12 mouse cellular contexts compared by ENCODE assay signal in genomic region chr13:60123174-60123587, GRCm38 (mm10). TPM values are rescaled to one million over a fixed set of nuclear protein-coding genes. Genes with fewer than 3 reads are reported as not detected.
DNase-seq lines count a peak whose midpoint lies in the region; ATAC-seq and TF ChIP-seq lines count a peak whose summit lies in the region.
"Had no signal": no experiment of that assay in that cellular context is flagged by ENCODE, and none has a peak within 500 bp of the region (broad histone marks: within the 10 kb centered on the region; RNA-seq: fewer than 3 reads in every experiment).

No protein-coding gene starts in this region.

- DNase-seq in adrenal gland, adult 2 months, result peak; percentile 36
- DNase-seq in adrenal gland, postnatal 4 days (ENCODE audit: low spot score in 2 of 2), result no peak
- DNase-seq in kidney, adult 11 months, result no peak
- peak; percentile 68 for DNase-seq in brain, embryonic 14.5 days (ENCODE audit: low read depth)
- DNase-seq in hindbrain, postnatal 0 days (ENCODE audit: low spot score), result peak; percentile 41
- no peak for DNase-seq in thymus, postnatal 25 days

- H3K9ac ChIP-seq in kidney, embryonic 14.5 days (ENCODE audit: low read depth, low read length), result no peak overlapping the region; the same call in 1 of the 2 replicates
- no peak overlapping the region for H3K9ac ChIP-seq in hindbrain, postnatal 0 days (replicated peaks; ENCODE audit: low read length)
- H3K9ac ChIP-seq in intestine, postnatal 0 days (ENCODE audit: low read depth, low read length), result no peak overlapping the region
- H3K9ac ChIP-seq: stomach, embryonic 15.5 days had no signal

- no peaks in the 10 kb centered on the region for H3K36me3 ChIP-seq in kidney, embryonic 14.5 days (ENCODE audit: control insufficient read depth, insufficient read depth, low read length)
- H3K36me3 ChIP-seq in hindbrain, postnatal 0 days (ENCODE audit: insufficient read depth, low read length), result no peaks in the 10 kb centered on the region
- H3K36me3 ChIP-seq in intestine, postnatal 0 days (ENCODE audit: control insufficient read depth, insufficient read depth), result no peaks in the 10 kb centered on the region
- H3K36me3 ChIP-seq: stomach, embryonic 15.5 days had no signal

- no peak overlapping the region for H3K4me3 ChIP-seq in kidney, embryonic 14.5 days (ENCODE audit: low read length)
- no peak overlapping the region for H3K4me3 ChIP-seq in hindbrain, postnatal 0 days (ENCODE audit: low read length)
- no peak overlapping the region for H3K4me3 ChIP-seq in intestine, postnatal 0 days (ENCODE audit: low read depth, low read length)
- H3K4me3 ChIP-seq: stomach, embryonic 15.5 days had no signal

- H3K4me2 ChIP-seq in kidney, embryonic 14.5 days (replicated peaks; ENCODE audit: low read depth, low read length), result peak overlapping the region; percentile 22
- H3K4me2 ChIP-seq in hindbrain, postnatal 0 days (ENCODE audit: low read depth, low read length), result no peak overlapping the region
- H3K4me2 ChIP-seq in intestine, postnatal 0 days (replicated peaks; ENCODE audit: low read depth), result no peak overlapping the region
- H3K4me2 ChIP-seq: stomach, embryonic 15.5 days had no signal

- peaks cover 32% of the 10 kb centered on the region for H3K4me1 ChIP-seq in kidney, embryonic 14.5 days (ENCODE audit: control insufficient read depth, insufficient read depth, low read length)
- peaks cover 12% of the 10 kb centered on the region for H3K4me1 ChIP-seq in hindbrain, postnatal 0 days (ENCODE audit: insufficient read depth, low read length)
- H3K4me1 ChIP-seq in intestine, postnatal 0 days (replicated peaks; ENCODE audit: control insufficient read depth, insufficient read depth, low read length), result no peaks in the 10 kb centered on the region
- H3K4me1 ChIP-seq: stomach, embryonic 15.5 days had no signal

- 10% methylated on average over 6 of the region's 6 CpGs for WGBS in kidney, embryonic 14.5 days
- WGBS in hindbrain, postnatal 0 days, result 29% methylated on average over 6 of the region's 6 CpGs
- 44% methylated on average over 6 of the region's 6 CpGs for WGBS in intestine, postnatal 0 days

- H3K9me3 ChIP-seq in kidney, embryonic 14.5 days (ENCODE audit: control insufficient read depth, low read length), result peaks cover 3% of the 10 kb centered on the region; the same call in 1 of the 2 replicates
- 0 out of 2 replicates have a peak, but pooled peaks cover 2% of the 10 kb centered on the region for H3K9me3 ChIP-seq in hindbrain, postnatal 0 days (ENCODE audit: low read length)
- no peaks in the 10 kb centered on the region for H3K9me3 ChIP-seq in intestine, postnatal 0 days (ENCODE audit: control insufficient read depth)
- H3K9me3 ChIP-seq: stomach, embryonic 15.5 days had no signal

- ATAC-seq in kidney, embryonic 14.5 days (ENCODE audit: low FRiP score, low TSS enrichment), result peak; percentile 40
- ATAC-seq in hindbrain, postnatal 0 days, result no peak
- no peak for ATAC-seq in intestine, postnatal 0 days
- ATAC-seq: inflammation-experienced regulatory T-cells, adult 6 months had no signal

- H3K27me3 ChIP-seq in kidney, embryonic 14.5 days (ENCODE audit: control insufficient read depth, insufficient read depth, low read length), result no peaks in the 10 kb centered on the region
- no peaks in the 10 kb centered on the region for H3K27me3 ChIP-seq in hindbrain, postnatal 0 days (ENCODE audit: insufficient read depth, low read length)
- H3K27me3 ChIP-seq in intestine, postnatal 0 days (replicated peaks; ENCODE audit: control insufficient read depth, insufficient read depth, low read length), result no peaks in the 10 kb centered on the region

- H3K27ac ChIP-seq in kidney, embryonic 14.5 days (ENCODE audit: low read depth, low read length), result peak overlapping the region; percentile 18; the same call in 1 of the 2 replicates
- H3K27ac ChIP-seq in hindbrain, postnatal 0 days, result no peak overlapping the region
- H3K27ac ChIP-seq in intestine, postnatal 0 days (ENCODE audit: low read depth, low read length), result no peak overlapping the region
- H3K27ac ChIP-seq: stomach, embryonic 15.5 days had no signal

- no peak for TF ChIP-seq POLR2A in brain, embryonic 14.5 days (IDR thresholded peaks at IDR 0.05; ENCODE audit: borderline replicate concordance, extremely low read depth, insufficient read depth, insufficient read length, poor library complexity, severe bottlenecking)

- peak; percentile 0; the same call in 1 of the 2 replicates for TF ChIP-seq CTCF in brain, embryonic 14.5 days (IDR thresholded peaks at IDR 0.05; ENCODE audit: borderline replicate concordance, extremely low read depth, insufficient read depth, insufficient read length)
- TF ChIP-seq CTCF in hindbrain, postnatal 0 days (IDR thresholded peaks at IDR 0.05; ENCODE audit: low read depth), result no peak
- no peak for TF ChIP-seq CTCF in intestine, postnatal 0 days (IDR thresholded peaks at IDR 0.05; ENCODE audit: low read depth)

RNA-seq across cellular contexts. Expression of gene Gas1, which starts 54.0 kb away (rescaled TPM):
- total RNA-seq in adrenal gland, adult 2 months (2021), result 10 to 100 TPM; 22.2 to 63.7 TPM
- 267 and 268 TPM in 2 replicates for polyA plus RNA-seq in adrenal gland, adult 2 months (2012; rRNA removed)
- total RNA-seq in adrenal gland, postnatal 4 days (2021), result 10 to 100 TPM; 86.7 to 87.7 TPM
- 143 and 146 TPM in 2 replicates for polyA plus RNA-seq in kidney, embryonic 14.5 days (2014; fragmentation: Nextera tagmentation; extraction: Ambion mirVana)
- polyA plus RNA-seq in brain, embryonic 14.5 days (2012; rRNA removed), result 45.2 and 64.4 TPM in 2 replicates
- total RNA-seq in hindbrain, postnatal 0 days (2014; rRNA removed), result 60.3 and 81.2 TPM in 2 replicates
- 16.5 and 17.3 TPM in 2 replicates for polyA plus RNA-seq in hindbrain, postnatal 0 days (2015; fragmentation: Nextera tagmentation; extraction: Ambion mirVana)
- polyA plus RNA-seq in intestine, postnatal 0 days (2015; fragmentation: Nextera tagmentation; extraction: Ambion mirVana), result 41.5 and 44.4 TPM in 2 replicates
- total RNA-seq: megakaryocyte progenitor cell, adult 5-6 weeks; MEL had no signal
- polyA plus RNA-seq: inflammation-experienced regulatory T-cells, adult 6 months had no signal

Comparison
In these comparisons a context has a peak if more than half of its experiments do, and no peak if none do; other contexts are left out.
1. DNase-seq: peak in adrenal gland, adult 2 months (single experiment), brain, embryonic 14.5 days (single experiment) and hindbrain, postnatal 0 days (single experiment); none in adrenal gland, postnatal 4 days (0 of 2), kidney, adult 11 months (single experiment) and thymus, postnatal 25 days (single experiment).